Mouse (Mus musculus) forebrain, embryonic 10.5 days (tissue): ENCODE measurements around the gene Fem1a. TPM values are rescaled to one million over a fixed set of nuclear protein-coding genes. Genes with fewer than 3 reads are reported as not detected.
A peak's percentile ranks its signal among the peaks of the same experiment; 100 is the strongest.

Experiments
- DNase-seq: peaks from one replicate; pipeline ENCODE4 v3.0.0-alpha.2; 2017; ENCODE audit warnings: low spot score; ENCODE audit errors: extremely low spot score
- H3K27ac ChIP-seq: fragments of 300-500 bp; sonication (generic); 2 replicates; pipeline ENCODE4 v1.5.1; 2016; ENCODE audit warnings: mild to moderate bottlenecking
- H3K27me3 ChIP-seq: fragments of 300-500 bp; sonication (generic); 2 replicates; pipeline ENCODE4 v1.6.1; 2016; ENCODE audit warnings: mild to moderate bottlenecking; ENCODE audit not compliant: poor library complexity, severe bottlenecking
- H3K36me3 ChIP-seq: fragments of 300-500 bp; sonication (generic); replicated peaks from 2 replicates; pipeline ENCODE4 v1.6.1; 2016; ENCODE audit warnings: mild to moderate bottlenecking, moderate library complexity
- H3K4me1 ChIP-seq: fragments of 300-500 bp; sonication (generic); 2 replicates; pipeline ENCODE4 v1.6.1; 2016
- H3K4me3 ChIP-seq: fragments of 300-500 bp; sonication (generic); 2 replicates; pipeline ENCODE4 v1.5.1; 2016; ENCODE audit warnings: mild to moderate bottlenecking, moderate library complexity
- H3K9me3 ChIP-seq: fragments of 300-500 bp; sonication (generic); 2 replicates; pipeline ENCODE4 v1.6.1; 2016; ENCODE audit warnings: mild to moderate bottlenecking, moderate library complexity
- WGBS: fragments of 180-500 bp; shearing (Covaris S2); methylation state at CpG from one replicate; pipeline ENCODE4 v1.1.7; 2016; 5-methylcytosine and 5-hydroxymethylcytosine counted together
- polyA plus RNA-seq: library from polyadenylated mRNA; unstranded; fragments of >200 nt; fragmentation: Nextera tagmentation; extraction: Ambion mirVana; gene quantifications from 2 replicates; pipeline ENCODE4 v1.2.1, GENCODE M21; 2016

Fem1a gene
- polyA plus RNA-seq, result 11.5 and 13.2 TPM in 2 replicates

GRCm38 (mm10) chr17:56256239-56256881, at the start of gene Fem1a:
Gene Fem1a, plus strand, starts transcription at chr17:56256810.
- peak within 1 kb of the TSS; percentile 70 for H3K4me3 ChIP-seq
- peaks cover 39% of the 10 kb centered on the region for H3K36me3 ChIP-seq
- peak; percentile 92 for DNase-seq
- H3K27ac ChIP-seq, result peak within 1 kb of the TSS; percentile 85
- no peaks in the 10 kb centered on the region for H3K27me3 ChIP-seq
- WGBS, result under 1% methylated on average over 28 of the region's 28 CpGs
- peaks cover 44% of the 10 kb centered on the region for H3K4me1 ChIP-seq
- H3K9me3 ChIP-seq, result no peaks in the 10 kb centered on the region

GRCm38 (mm10) chr17:56206986-56207674, 49.5 kb upstream of the Fem1a start:
- Histone ChIP-seq H3K4me1 (no peaks in the 10 kb centered on the region), H3K9me3 (no peaks in the 10 kb centered on the region), H3K4me3 (no peak overlapping the region), H3K27ac (no peak overlapping the region), H3K27me3 (no peaks in the 10 kb centered on the region), H3K36me3 (peaks cover 100% of the 10 kb centered on the region)
- no peak for DNase-seq
- WGBS, result 86% methylated on average over 6 of the region's 6 CpGs

GRCm38 (mm10) chr17:56207963-56208530, 48.6 kb upstream of the Fem1a start:
- 93% methylated on average over 9 of the region's 9 CpGs for WGBS
- Histone ChIP-seq H3K9me3 (no peaks in the 10 kb centered on the region), H3K4me3 (no peak overlapping the region), H3K27me3 (no peaks in the 10 kb centered on the region), H3K4me1 (no peaks in the 10 kb centered on the region), H3K27ac (no peak overlapping the region), H3K36me3 (peaks cover 98% of the 10 kb centered on the region)
- no peak for DNase-seq

- Histone ChIP-seq H3K27ac (no peak overlapping the region), H3K4me1 (no peaks in the 10 kb centered on the region), H3K36me3 (peaks cover 93% of the 10 kb centered on the region), H3K27me3 (no peaks in the 10 kb centered on the region), H3K9me3 (no peaks in the 10 kb centered on the region), H3K4me3 (no peak overlapping the region)
- no peak for DNase-seq
- 93% methylated on average over 3 of the region's 3 CpGs for WGBS
Measured at GRCm38 (mm10) chr17:56208821-56209220, 47.8 kb upstream of the Fem1a start.

GRCm38 (mm10) chr17:56211090-56211489, 45.5 kb upstream of the Fem1a start:
- WGBS, result 93% methylated on average over 2 of the region's 2 CpGs
- Histone ChIP-seq H3K27ac (no peak overlapping the region), H3K4me3 (no peak overlapping the region), H3K27me3 (no peaks in the 10 kb centered on the region), H3K36me3 (peaks cover 81% of the 10 kb centered on the region), H3K9me3 (no peaks in the 10 kb centered on the region), H3K4me1 (peaks cover 2% of the 10 kb centered on the region)
- DNase-seq, result no peak

- no peak overlapping the region for H3K4me3 ChIP-seq
- DNase-seq, result no peak
- peaks cover 66% of the 10 kb centered on the region for H3K36me3 ChIP-seq
- WGBS, result 85% methylated on average over 6 of the region's 6 CpGs
- no peaks in the 10 kb centered on the region for H3K9me3 ChIP-seq
- H3K27me3 ChIP-seq, result no peaks in the 10 kb centered on the region
- H3K27ac ChIP-seq, result no peak overlapping the region
- H3K4me1 ChIP-seq, result peaks cover 18% of the 10 kb centered on the region
Measured at GRCm38 (mm10) chr17:56212676-56213075, 43.9 kb upstream of the Fem1a start.

GRCm38 (mm10) chr17:56214229-56214628, 42.4 kb upstream of the Fem1a start:
- H3K27me3 ChIP-seq, result no peaks in the 10 kb centered on the region
- peaks cover 51% of the 10 kb centered on the region for H3K36me3 ChIP-seq
- peaks cover 27% of the 10 kb centered on the region for H3K4me1 ChIP-seq
- no peak overlapping the region for H3K4me3 ChIP-seq
- H3K9me3 ChIP-seq, result no peaks in the 10 kb centered on the region
- WGBS, result 76% methylated on average over 1 of the region's 1 CpGs
- no peak overlapping the region for H3K27ac ChIP-seq
- no peak for DNase-seq

GRCm38 (mm10) chr17:56217670-56218069, 38.9 kb upstream of the Fem1a start:
- H3K36me3 ChIP-seq, result peaks cover 19% of the 10 kb centered on the region; the same call in 1 of the 2 replicates
- 68% methylated on average over 13 of the region's 13 CpGs for WGBS
- no peaks in the 10 kb centered on the region for H3K9me3 ChIP-seq
- peaks cover 39% of the 10 kb centered on the region for H3K4me1 ChIP-seq
- peak overlapping the region; percentile 98 for H3K4me3 ChIP-seq
- H3K27ac ChIP-seq, result peak overlapping the region; percentile 94
- no peaks in the 10 kb centered on the region for H3K27me3 ChIP-seq
- no peak for DNase-seq

- DNase-seq, result peak; percentile 90
- peak within 1 kb of the TSS; percentile 94 for H3K27ac ChIP-seq
- no peaks in the 10 kb centered on the region for H3K27me3 ChIP-seq
- H3K4me3 ChIP-seq, result peak within 1 kb of the TSS; percentile 98
- no peaks in the 10 kb centered on the region for H3K9me3 ChIP-seq
- WGBS, result under 1% methylated on average over 78 of the region's 78 CpGs
- H3K4me1 ChIP-seq, result peaks cover 39% of the 10 kb centered on the region
- H3K36me3 ChIP-seq, result peaks cover 15% of the 10 kb centered on the region; the same call in 1 of the 2 replicates
Measured at GRCm38 (mm10) chr17:56218377-56219191, 38.0 kb upstream of the Fem1a start, which contains the start of gene Dpp9. Gene Dpp9, minus strand, starts transcription at chr17:56218905.

GRCm38 (mm10) chr17:56219251-56219650, 37.4 kb upstream of the Fem1a start:
- H3K9me3 ChIP-seq, result no peaks in the 10 kb centered on the region
- no peaks in the 10 kb centered on the region for H3K27me3 ChIP-seq
- no peak for DNase-seq
- peak overlapping the region; percentile 94 for H3K27ac ChIP-seq
- H3K4me1 ChIP-seq, result peaks cover 39% of the 10 kb centered on the region
- WGBS, result 45% methylated on average over 12 of the region's 12 CpGs
- peak overlapping the region; percentile 98 for H3K4me3 ChIP-seq
- H3K36me3 ChIP-seq, result peaks cover 11% of the 10 kb centered on the region; the same call in 1 of the 2 replicates

GRCm38 (mm10) chr17:56219805-56220204, 36.8 kb upstream of the Fem1a start:
- Histone ChIP-seq H3K4me3 (peak overlapping the region; percentile 98; the same call in 1 of the 2 replicates), H3K27ac (no peak overlapping the region), H3K4me1 (peaks cover 39% of the 10 kb centered on the region), H3K27me3 (no peaks in the 10 kb centered on the region), H3K36me3 (peaks cover 6% of the 10 kb centered on the region; the same call in 1 of the 2 replicates), H3K9me3 (no peaks in the 10 kb centered on the region)
- DNase-seq, result no peak
- WGBS, result 81% methylated on average over 3 of the region's 3 CpGs

- Histone ChIP-seq H3K27ac (no peak overlapping the region), H3K4me3 (no peak overlapping the region), H3K36me3 (no peaks in the 10 kb centered on the region), H3K9me3 (no peaks in the 10 kb centered on the region), H3K27me3 (no peaks in the 10 kb centered on the region), H3K4me1 (peaks cover 6% of the 10 kb centered on the region; the same call in 1 of the 2 replicates)
- no peak for DNase-seq
- WGBS, result 45% methylated on average over 1 of the region's 1 CpGs
Measured at GRCm38 (mm10) chr17:56224916-56225315, 31.7 kb upstream of the Fem1a start.
